Mouse (Mus musculus) neural tube, embryonic 15.5 days (tissue): ENCODE measurements around the gene Maats1. TPM values are rescaled to one million over a fixed set of nuclear protein-coding genes. Genes with fewer than 3 reads are reported as not detected.

ENCODE experiments used
- ATAC-seq: fragments of 200-750 bp; cut with Nextera tagmentation; 2 replicates; pipeline ENCODE4 v1.8.0; 2017; ENCODE audit warnings: mild to moderate bottlenecking, moderate TSS enrichment, moderate library complexity; ENCODE audit not compliant: low FRiP score
- H3K27ac ChIP-seq: fragments of 300-500 bp; sonication (generic); replicated peaks from 2 replicates; pipeline ENCODE4 v1.5.1; 2015; ENCODE audit warnings: mild to moderate bottlenecking, inconsistent platforms
- H3K27me3 ChIP-seq: fragments of 300-500 bp; sonication (generic); replicated peaks from 2 replicates; pipeline ENCODE4 v1.6.1; 2015; ENCODE audit warnings: inconsistent platforms
- H3K36me3 ChIP-seq: fragments of 300-500 bp; sonication (generic); 2 replicates; pipeline ENCODE4 v1.6.1; 2015; ENCODE audit warnings: inconsistent platforms
- H3K4me1 ChIP-seq: fragments of 300-500 bp; sonication (generic); 2 replicates; pipeline ENCODE4 v1.6.1; 2015; ENCODE audit warnings: inconsistent platforms
- H3K4me2 ChIP-seq: fragments of 300-500 bp; sonication (generic); 2 replicates; pipeline ENCODE4 v1.6.1; 2015; ENCODE audit warnings: inconsistent platforms, mild to moderate bottlenecking, moderate library complexity
- H3K4me3 ChIP-seq: fragments of 300-500 bp; sonication (generic); replicated peaks from 2 replicates; pipeline ENCODE4 v1.5.1; 2015; ENCODE audit warnings: mild to moderate bottlenecking, inconsistent platforms
- H3K9ac ChIP-seq: fragments of 300-500 bp; sonication (generic); replicated peaks from 2 replicates; pipeline ENCODE4 v1.6.1; 2015; ENCODE audit warnings: mild to moderate bottlenecking, inconsistent platforms
- H3K9me3 ChIP-seq: fragments of 300-500 bp; sonication (generic); replicated peaks from 2 replicates; pipeline ENCODE4 v1.6.1; 2016; ENCODE audit warnings: inconsistent platforms
- WGBS: fragments of 180-500 bp; shearing (Covaris S2); methylation state at CpG from one replicate; pipeline ENCODE4 v1.1.7; 2015; ENCODE audit warnings: mixed read lengths; 5-methylcytosine and 5-hydroxymethylcytosine counted together
- polyA plus RNA-seq: library from polyadenylated mRNA; unstranded; fragments of >200 nt; fragmentation: Nextera tagmentation; extraction: Ambion mirVana; gene quantifications from 2 replicates; pipeline ENCODE4 v1.2.1, GENCODE M21; 2015

The Maats1 gene
- polyA plus RNA-seq, 1 experiment from 2014 or later, result 0.88 TPM

- no peak for ATAC-seq
- WGBS, result 80% methylated on average over 7 of the region's 7 CpGs
- Histone ChIP-seq H3K4me3 (no peak overlapping the region), H3K27me3 (no peaks in the 10 kb centered on the region), H3K9ac (no peak overlapping the region), H3K27ac (no peak overlapping the region), H3K4me1 (peaks cover 4% of the 10 kb centered on the region; the same call in 1 of the 2 replicates), H3K4me2 (no peak overlapping the region), H3K36me3 (no peaks in the 10 kb centered on the region), H3K9me3 (no peaks in the 10 kb centered on the region)
Measured at GRCm38 (mm10) chr16:38285801-38286200, 56.1 kb downstream of the Maats1 start.

- Histone ChIP-seq H3K36me3 (no peaks in the 10 kb centered on the region), H3K4me1 (peaks cover 4% of the 10 kb centered on the region; the same call in 1 of the 2 replicates), H3K27ac (no peak overlapping the region), H3K27me3 (no peaks in the 10 kb centered on the region), H3K4me3 (no peak overlapping the region), H3K4me2 (no peak overlapping the region), H3K9ac (no peak overlapping the region), H3K9me3 (no peaks in the 10 kb centered on the region)
- ATAC-seq, result no peak
- WGBS, result 13% methylated on average over 3 of the region's 3 CpGs
Measured at GRCm38 (mm10) chr16:38283300-38283699, 58.6 kb downstream of the Maats1 start.

- peaks cover 4% of the 10 kb centered on the region; the same call in 1 of the 2 replicates for H3K4me1 ChIP-seq
- WGBS, result 88% methylated on average over 7 of the region's 7 CpGs
- no peaks in the 10 kb centered on the region for H3K27me3 ChIP-seq
- no peak overlapping the region for H3K9ac ChIP-seq
- no peaks in the 10 kb centered on the region for H3K36me3 ChIP-seq
- no peak overlapping the region for H3K4me3 ChIP-seq
- H3K4me2 ChIP-seq, result no peak overlapping the region
- ATAC-seq, result no peak
- no peaks in the 10 kb centered on the region for H3K9me3 ChIP-seq
- H3K27ac ChIP-seq, result no peak overlapping the region
Measured at GRCm38 (mm10) chr16:38282559-38283160, 59.3 kb downstream of the Maats1 start.

GRCm38 (mm10) chr16:38280951-38281350 lies 61.0 kb downstream of the Maats1 start:
- ATAC-seq, result no peak
- H3K4me3 ChIP-seq, result no peak overlapping the region
- WGBS, result 82% methylated on average over 7 of the region's 7 CpGs

GRCm38 (mm10) chr16:38279794-38280193 lies 62.1 kb downstream of the Maats1 start:
- ATAC-seq, result no peak
- Histone ChIP-seq H3K4me3 (no peak overlapping the region), H3K27ac (no peak overlapping the region), H3K4me1 (peaks cover 4% of the 10 kb centered on the region; the same call in 1 of the 2 replicates), H3K27me3 (no peaks in the 10 kb centered on the region), H3K9me3 (no peaks in the 10 kb centered on the region), H3K9ac (no peak overlapping the region), H3K36me3 (no peaks in the 10 kb centered on the region), H3K4me2 (no peak overlapping the region)
- WGBS, result 91% methylated on average over 5 of the region's 5 CpGs

More at GRCm38 (mm10) chr16:38280951-38281350, 61.0 kb downstream of the Maats1 start:
- Histone ChIP-seq H3K4me1 (peaks cover 4% of the 10 kb centered on the region; the same call in 1 of the 2 replicates), H3K4me2 (no peak overlapping the region), H3K27me3 (no peaks in the 10 kb centered on the region), H3K36me3 (no peaks in the 10 kb centered on the region), H3K27ac (no peak overlapping the region), H3K9ac (no peak overlapping the region), H3K9me3 (no peaks in the 10 kb centered on the region)

GRCm38 (mm10) chr16:38274737-38275136 lies 67.2 kb downstream of the Maats1 start:
- Histone ChIP-seq H3K4me2 (no peak overlapping the region), H3K4me3 (no peak overlapping the region), H3K9ac (no peak overlapping the region), H3K27ac (no peak overlapping the region), H3K9me3 (no peaks in the 10 kb centered on the region), H3K36me3 (no peaks in the 10 kb centered on the region), H3K4me1 (no peaks in the 10 kb centered on the region), H3K27me3 (no peaks in the 10 kb centered on the region)
- ATAC-seq, result no peak
- WGBS, result 85% methylated on average over 2 of the region's 2 CpGs

GRCm38 (mm10) chr16:38272483-38272882 lies 69.5 kb downstream of the Maats1 start:
- no peak overlapping the region for H3K27ac ChIP-seq
- no peaks in the 10 kb centered on the region for H3K9me3 ChIP-seq
- H3K4me3 ChIP-seq, result no peak overlapping the region
- H3K4me2 ChIP-seq, result no peak overlapping the region
- 39% methylated on average over 5 of the region's 5 CpGs for WGBS
- H3K9ac ChIP-seq, result no peak overlapping the region
- H3K4me1 ChIP-seq, result no peaks in the 10 kb centered on the region
- H3K27me3 ChIP-seq, result no peaks in the 10 kb centered on the region
- no peak for ATAC-seq
- H3K36me3 ChIP-seq, result no peaks in the 10 kb centered on the region

GRCm38 (mm10) chr16:38271601-38272000 lies 70.3 kb downstream of the Maats1 start:
- no peaks in the 10 kb centered on the region for H3K4me1 ChIP-seq
- no peaks in the 10 kb centered on the region for H3K9me3 ChIP-seq
- no peaks in the 10 kb centered on the region for H3K36me3 ChIP-seq
- 71% methylated on average over 3 of the region's 3 CpGs for WGBS
- H3K9ac ChIP-seq, result no peak overlapping the region
- ATAC-seq, result no peak
- H3K27ac ChIP-seq, result no peak overlapping the region
- no peaks in the 10 kb centered on the region for H3K27me3 ChIP-seq
- no peak overlapping the region for H3K4me2 ChIP-seq
- no peak overlapping the region for H3K4me3 ChIP-seq

- Histone ChIP-seq H3K27ac (no peak overlapping the region), H3K4me3 (no peak overlapping the region), H3K9me3 (no peaks in the 10 kb centered on the region), H3K27me3 (no peaks in the 10 kb centered on the region), H3K36me3 (no peaks in the 10 kb centered on the region), H3K4me1 (no peaks in the 10 kb centered on the region), H3K9ac (no peak overlapping the region), H3K4me2 (no peak overlapping the region)
- 93% methylated on average over 9 of the region's 9 CpGs for WGBS
- ATAC-seq, result no peak
Measured at GRCm38 (mm10) chr16:38255927-38256326, 86.0 kb downstream of the Maats1 start.

- 77% methylated on average over 4 of the region's 4 CpGs for WGBS
- H3K36me3 ChIP-seq, result no peaks in the 10 kb centered on the region
- H3K9me3 ChIP-seq, result no peaks in the 10 kb centered on the region
- no peak overlapping the region for H3K4me2 ChIP-seq
- no peak overlapping the region for H3K4me3 ChIP-seq
- no peaks in the 10 kb centered on the region for H3K4me1 ChIP-seq
- H3K27me3 ChIP-seq, result no peaks in the 10 kb centered on the region
- ATAC-seq, result no peak
- no peak overlapping the region for H3K9ac ChIP-seq
- H3K27ac ChIP-seq, result no peak overlapping the region
Measured at GRCm38 (mm10) chr16:38255107-38255506, 86.8 kb downstream of the Maats1 start.

GRCm38 (mm10) chr16:38254001-38254400 lies 87.9 kb downstream of the Maats1 start:
- Histone ChIP-seq H3K4me1 (no peaks in the 10 kb centered on the region), H3K27me3 (no peaks in the 10 kb centered on the region), H3K27ac (no peak overlapping the region), H3K36me3 (no peaks in the 10 kb centered on the region), H3K9me3 (no peaks in the 10 kb centered on the region), H3K9ac (no peak overlapping the region), H3K4me3 (no peak overlapping the region), H3K4me2 (no peak overlapping the region)
- WGBS, result 83% methylated on average over 14 of the region's 14 CpGs
- ATAC-seq, result no peak

GRCm38 (mm10) chr16:38250467-38250866 lies 91.5 kb downstream of the Maats1 start:
- no peaks in the 10 kb centered on the region for H3K27me3 ChIP-seq
- H3K36me3 ChIP-seq, result peaks cover 6% of the 10 kb centered on the region; the same call in 1 of the 2 replicates
- no peak for ATAC-seq
- no peak overlapping the region for H3K4me2 ChIP-seq
- H3K27ac ChIP-seq, result no peak overlapping the region
- H3K4me3 ChIP-seq, result no peak overlapping the region
- WGBS, result 95% methylated on average over 6 of the region's 6 CpGs
- H3K9me3 ChIP-seq, result no peaks in the 10 kb centered on the region
- H3K9ac ChIP-seq, result no peak overlapping the region
- 0 out of 2 replicates have a peak, but pooled peaks cover 3% of the 10 kb centered on the region for H3K4me1 ChIP-seq
